Mouse (Mus musculus) kidney, postnatal 4 days (tissue): Measurements from ENCODE around the gene Rps27l.

ENCODE experiments used
- DNase-seq, 2 experiments: peaks; one replicate each; pipeline ENCODE4 v3.0.0; 2021; ENCODE audit warnings: mixed read lengths in 2 of 2

Gene Rps27l

GRCm38 (mm10) chr9:66985377-66985776 lies 39.5 kb downstream of the Rps27l start:
- DNase-seq, result no peak

- DNase-seq, result peak in 1 of 2 experiments; percentile 18
These were observed 42.5 kb downstream of the Rps27l start for GRCm38 (mm10) chr9:66988198-66988887.

- peak; percentile 78 to 85 for DNase-seq
These were observed 43.1 kb downstream of the Rps27l start for GRCm38 (mm10) chr9:66988888-66989414.

- DNase-seq, result no peak
These were observed 43.7 kb downstream of the Rps27l start for GRCm38 (mm10) chr9:66989581-66989980.

- DNase-seq, result no peak
These were observed 44.2 kb downstream of the Rps27l start for GRCm38 (mm10) chr9:66990046-66990445.

- no peak for DNase-seq
These were observed 45.3 kb downstream of the Rps27l start for GRCm38 (mm10) chr9:66991021-66991749.

GRCm38 (mm10) chr9:66991750-66992410 lies 46.0 kb downstream of the Rps27l start:
- no peak for DNase-seq
